Mouse (Mus musculus): ENCODE measurements around the gene Bsg.
"Not testable (repeated sequence)": the region's sequence is repeated elsewhere in the genome, so short reads cannot be mapped to it uniquely, and the experiment has no call there.

Bsg gene

GRCm38 (mm10) chr10:79682916-79683582 is 21.2 kb upstream of the Bsg start:
- DNase-seq = peak; percentile 64 to 76

GRCm38 (mm10) chr10:79683726-79684640 is 20.3 kb upstream of the Bsg start:
- no peak for DNase-seq

DNA sequence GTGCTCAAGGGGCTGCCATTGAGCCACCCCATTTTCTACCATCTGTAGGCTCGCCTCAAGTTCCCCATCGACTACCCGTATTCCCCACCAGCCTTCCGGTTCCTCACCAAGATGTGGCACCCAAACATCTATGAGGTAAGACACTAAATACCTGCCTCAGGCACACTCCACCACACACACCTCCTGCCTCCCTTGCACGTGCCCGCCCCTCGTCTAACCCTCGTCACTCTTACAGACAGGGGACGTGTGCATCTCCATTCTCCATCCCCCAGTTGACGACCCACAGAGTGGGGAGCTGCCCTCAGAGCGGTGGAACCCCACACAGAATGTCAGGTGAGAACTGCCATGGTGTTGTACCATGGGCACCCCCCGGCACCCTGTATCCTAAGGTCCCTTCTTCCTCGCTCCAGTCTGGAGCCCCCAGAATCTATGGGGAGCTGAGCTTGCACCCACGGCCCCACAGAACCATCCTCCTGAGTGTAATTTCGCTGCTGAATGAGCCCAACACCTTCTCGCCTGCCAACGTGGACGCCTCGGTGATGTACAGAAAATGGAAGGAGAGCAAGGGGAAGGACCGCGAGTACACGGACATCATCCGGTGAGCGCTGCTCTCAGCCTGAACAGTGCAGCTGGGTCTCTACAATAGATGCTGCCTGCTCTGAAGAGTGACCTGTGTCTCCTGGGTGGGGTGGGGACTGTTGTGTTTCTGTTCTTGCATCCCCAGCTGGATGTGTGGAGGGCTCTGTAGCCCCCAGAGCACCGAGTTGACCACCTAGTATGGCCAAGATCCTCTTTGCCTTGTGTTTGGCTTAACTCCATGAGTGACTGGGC is 19.3 kb upstream of the Bsg start:
- no peak for DNase-seq

- DNase-seq = no peak
Measured at GRCm38 (mm10) chr10:79686219-79686618, 18.1 kb upstream of the Bsg start.

- DNase-seq = no peak
Measured at GRCm38 (mm10) chr10:79686691-79687090, 17.6 kb upstream of the Bsg start.

DNA sequence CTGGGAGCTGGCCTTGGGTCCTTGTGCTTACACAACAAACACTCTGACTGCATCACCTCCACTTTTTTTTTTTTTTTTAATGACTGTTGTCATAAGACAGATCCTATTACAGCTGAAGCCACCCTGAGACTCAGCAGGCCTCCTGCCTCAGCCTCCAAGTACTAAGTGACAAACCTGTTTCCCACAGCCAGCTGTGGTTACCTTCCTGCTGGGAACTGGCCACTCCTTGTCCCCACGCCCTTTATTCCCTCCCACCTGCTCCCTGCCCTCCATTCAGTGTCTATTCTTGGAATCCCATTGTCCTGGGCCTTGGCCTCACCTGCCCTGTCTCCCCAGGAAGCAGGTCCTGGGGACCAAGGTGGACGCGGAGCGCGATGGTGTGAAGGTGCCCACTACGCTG is 16.8 kb upstream of the Bsg start:
- no peak for DNase-seq

DNA sequence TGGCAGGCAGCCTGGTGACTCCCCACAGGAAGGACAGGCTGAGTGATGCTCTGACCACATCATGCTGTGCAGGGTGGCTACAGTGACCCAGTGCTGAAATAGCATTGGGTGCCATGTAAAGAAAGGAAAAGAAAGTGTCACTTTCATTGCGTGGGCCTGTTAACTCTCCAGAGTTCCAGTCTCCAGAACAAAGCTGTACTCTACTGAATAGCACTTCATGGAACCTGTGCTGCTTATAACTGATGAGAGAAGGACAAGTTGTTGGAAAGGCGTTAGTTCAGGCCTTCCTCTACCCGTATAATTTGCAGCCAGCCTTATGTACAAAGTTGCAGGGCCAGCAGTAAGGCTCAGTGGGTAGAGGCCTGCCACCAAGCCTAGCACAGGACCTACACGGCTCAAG is 15.6 kb upstream of the Bsg start, which contains the start of gene Gzmm:
Gene Gzmm, plus strand, starts transcription at position 301 of the 400 bp plus-strand sequence.
- no peak for DNase-seq

DNA sequence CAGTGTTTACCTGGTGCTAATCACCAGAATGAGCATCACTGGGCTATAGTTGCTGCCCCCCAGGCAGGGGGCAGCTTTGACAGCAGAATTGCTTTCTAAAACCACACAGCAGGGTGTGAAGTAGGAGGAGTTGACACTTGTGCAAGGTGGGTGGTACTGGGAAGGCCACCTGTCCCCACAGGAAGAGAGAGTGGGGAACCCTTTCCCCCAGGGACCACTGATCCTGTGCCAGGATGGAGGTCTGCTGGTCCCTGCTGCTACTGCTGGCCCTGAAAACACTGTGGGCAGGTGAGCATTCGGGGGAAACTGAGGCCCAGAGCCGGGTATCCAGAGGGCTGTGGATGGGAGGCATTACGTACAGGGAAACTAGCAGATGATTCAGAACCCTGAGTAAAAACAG is 15.1 kb upstream of the Bsg start:
- peak in 1 of 2 experiments; percentile 3 for DNase-seq

- DNase-seq = no peak
Measured at GRCm38 (mm10) chr10:79691986-79692548, 12.2 kb upstream of the Bsg start.

DNA sequence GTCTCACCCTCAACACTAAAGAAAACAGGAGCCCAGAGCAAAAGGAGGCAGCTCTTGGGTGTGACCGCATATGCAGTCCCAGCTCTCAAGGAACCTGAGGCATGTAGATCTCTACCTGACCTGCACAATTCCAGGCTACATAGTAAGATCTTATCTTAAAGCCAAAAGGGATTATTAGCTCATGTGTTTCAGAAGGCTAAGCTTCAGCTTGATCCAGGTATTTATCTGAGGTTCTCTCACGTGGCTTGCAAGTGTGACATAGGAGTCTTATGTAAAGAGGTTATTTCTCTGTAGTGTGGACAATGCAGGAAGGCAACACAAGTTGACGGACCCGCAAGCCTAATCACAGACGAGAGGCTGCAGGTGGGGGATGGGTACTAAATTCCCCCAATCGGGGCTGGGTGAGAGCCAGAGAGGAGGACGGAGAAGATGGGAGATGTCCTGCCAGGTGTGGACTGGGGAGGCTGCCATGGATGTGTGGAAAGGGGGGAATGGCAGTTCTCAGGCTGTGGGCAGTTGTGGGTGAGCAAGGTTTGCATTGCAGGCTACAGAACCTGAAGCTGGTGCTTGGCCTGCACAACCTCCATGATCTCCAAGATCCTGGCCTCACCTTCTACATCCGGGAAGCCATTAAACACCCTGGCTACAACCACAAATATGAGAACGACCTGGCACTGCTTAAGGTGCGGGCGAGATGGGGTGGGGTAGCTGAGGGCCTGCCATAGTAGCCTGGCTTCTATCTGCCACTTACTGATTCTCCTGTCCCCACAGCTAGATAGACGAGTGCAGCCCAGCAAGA is 10.5 kb upstream of the Bsg start:
- no peak for DNase-seq

GRCm38 (mm10) chr10:79694379-79694655 is 10.0 kb upstream of the Bsg start:
- no peak for DNase-seq

- peak; percentile 82 to 85 for DNase-seq
Measured at GRCm38 (mm10) chr10:79695231-79696128, 8.8 kb upstream of the Bsg start.

DNA sequence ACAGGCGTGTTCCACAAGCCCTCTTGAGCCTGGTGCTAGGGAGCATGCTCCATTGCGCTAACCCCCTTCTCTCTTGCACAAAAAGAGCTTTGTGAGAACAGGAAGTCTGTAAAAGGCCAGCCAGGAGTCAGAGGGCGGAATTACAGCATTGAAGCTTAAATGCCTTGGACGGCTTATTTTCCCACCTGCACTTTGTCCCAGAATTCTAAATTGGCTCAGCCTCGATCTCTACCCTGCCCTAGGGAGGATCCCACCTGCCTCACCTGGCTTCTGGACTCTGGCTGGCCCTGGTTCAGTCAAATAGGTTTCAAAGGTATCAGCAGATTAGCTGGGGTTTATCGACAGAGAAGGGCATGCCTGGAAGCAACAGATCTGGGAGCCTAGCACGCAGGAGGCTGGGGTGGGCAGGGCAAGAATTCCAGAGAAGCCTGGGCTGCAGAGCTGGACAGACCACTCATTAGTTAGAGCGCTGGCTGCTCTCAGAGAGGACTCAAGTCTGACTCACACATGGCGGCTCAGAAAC is 8.1 kb upstream of the Bsg start:
- DNase-seq = peak; percentile 46 to 56

DNA sequence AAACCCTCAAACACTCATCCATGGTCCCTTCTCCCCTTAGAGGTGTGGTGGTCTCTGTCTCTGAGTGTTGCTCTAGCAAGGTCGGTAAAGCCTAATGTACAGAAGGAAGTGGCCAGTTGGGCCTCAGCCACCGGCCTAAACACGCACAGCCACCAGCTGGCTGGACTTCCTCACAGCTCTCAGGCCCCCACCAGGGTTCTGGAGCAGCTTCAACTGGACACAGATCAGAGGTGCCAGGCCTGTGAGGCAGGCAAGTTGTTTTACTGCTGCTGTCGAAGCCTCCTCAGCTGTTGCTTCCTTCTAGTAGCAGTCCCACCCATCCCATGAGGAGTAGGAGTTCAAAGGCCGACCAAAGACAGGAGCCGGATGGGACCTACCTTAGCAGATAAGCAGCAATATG is 6.4 kb upstream of the Bsg start:
- peak; percentile 61 to 86 for DNase-seq

DNA sequence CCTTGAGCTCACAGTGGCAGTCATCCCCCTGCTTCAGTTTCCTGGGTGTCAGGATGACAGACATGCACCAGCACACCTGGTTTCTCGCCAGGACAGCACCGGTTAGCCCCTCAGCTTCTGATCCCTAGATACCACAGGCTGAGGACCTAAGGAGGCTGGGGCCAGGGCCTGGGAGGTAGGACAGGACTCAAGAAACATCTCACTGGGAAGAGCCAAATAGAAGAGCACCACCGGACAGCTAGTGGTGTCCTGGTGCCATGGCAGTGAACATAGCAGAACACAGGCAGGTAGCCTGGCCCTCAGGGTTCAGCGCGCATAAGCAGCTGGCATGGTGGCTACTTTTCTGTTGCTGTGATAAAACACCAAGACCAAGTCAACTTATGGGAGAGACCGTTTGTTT is 5.8 kb upstream of the Bsg start:
- DNase-seq = no peak

- DNase-seq = no peak
Measured at GRCm38 (mm10) chr10:79700676-79701075, 3.6 kb upstream of the Bsg start.

DNA sequence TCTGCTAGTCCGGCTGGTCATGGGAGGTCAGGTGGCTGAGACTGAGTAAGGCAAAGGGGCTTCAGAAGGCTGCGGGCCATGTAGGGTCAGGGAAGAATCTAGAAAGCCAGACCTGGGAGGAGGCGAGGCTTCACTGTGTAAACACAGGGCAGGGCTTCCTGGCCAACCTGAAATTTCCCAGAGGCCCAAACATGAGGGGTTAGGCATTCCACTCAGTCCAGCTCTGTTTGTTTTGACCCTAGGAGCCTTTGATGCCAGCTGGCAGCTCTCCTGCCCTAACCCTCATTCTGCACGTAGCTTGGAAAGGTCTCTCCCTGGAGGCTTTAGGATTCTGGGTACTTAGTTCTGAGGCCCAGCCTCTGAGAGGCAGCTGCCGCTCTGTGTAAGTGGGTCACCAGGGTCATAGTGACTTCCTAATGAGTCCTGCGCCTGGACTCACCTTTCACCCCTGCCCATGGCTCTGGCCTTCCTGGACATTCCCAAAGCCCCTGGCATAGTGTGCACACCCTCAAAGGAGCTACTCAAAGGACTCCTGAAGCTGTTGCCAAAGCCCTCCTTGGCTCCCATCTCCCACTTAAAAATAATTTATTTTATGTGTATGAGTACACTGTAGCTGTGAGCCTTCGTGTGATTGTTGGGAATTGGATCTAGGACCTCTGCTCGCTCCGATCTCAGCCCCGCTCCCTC is 2.7 kb upstream of the Bsg start:
- peak; percentile 76 to 90 for DNase-seq

DNA sequence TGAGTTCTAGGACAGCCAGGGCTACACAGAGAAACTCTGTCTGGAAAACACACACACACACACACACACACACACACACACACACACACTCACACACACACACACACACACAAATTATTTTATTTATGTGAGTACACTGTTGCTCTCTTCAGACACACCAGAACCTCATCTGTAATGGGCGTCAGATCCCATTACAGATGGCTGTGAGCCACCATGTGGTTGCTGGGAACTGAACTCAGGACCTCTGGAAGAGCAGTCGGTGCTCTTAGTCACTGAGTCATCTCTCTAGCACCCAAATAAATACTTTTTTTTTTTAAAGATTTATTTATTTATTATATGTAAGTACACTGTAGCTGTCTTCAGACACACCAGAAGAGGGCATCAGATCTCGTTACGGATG is 1.3 kb upstream of the Bsg start:
- not testable (repeated sequence) for DNase-seq

DNA sequence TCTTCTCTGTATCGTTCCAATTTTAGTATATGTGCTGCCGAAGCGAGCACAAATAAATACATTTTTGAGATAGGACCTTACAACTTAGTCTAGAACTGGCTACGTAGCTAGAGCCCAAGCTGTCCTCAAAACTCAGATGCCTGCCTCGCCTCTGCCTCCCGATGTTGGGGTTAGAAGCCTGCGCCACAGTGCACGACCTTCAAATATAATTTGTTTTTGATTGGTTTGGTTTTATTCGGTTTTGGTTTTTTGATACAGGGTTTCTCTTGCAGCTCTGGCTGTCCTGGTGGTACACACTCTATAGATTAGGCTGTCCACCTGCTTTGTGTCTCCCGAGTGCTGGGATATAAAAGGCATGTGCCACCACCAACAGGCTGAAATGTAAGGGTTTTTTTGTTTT is 750 bp upstream of the Bsg start:
- DNase-seq = no peak

GRCm38 (mm10) chr10:79704970-79705360 is 674 bp downstream of the Bsg start:
- DNase-seq = no peak
